Mouse (Mus musculus) G1E-ER4 (cell line): Measurements from ENCODE around the gene Mylk. TPM values are rescaled to one million over a fixed set of nuclear protein-coding genes. Genes with fewer than 3 reads are reported as not detected.

Source experiments
- GATA1 ChIP-seq: IDR thresholded peaks from one replicate; pipeline ENCODE4 v1.8.0; 2012; ENCODE audit warnings: low read length, inconsistent platforms
- polyA plus RNA-seq: library from polyadenylated mRNA; stranded (reverse); fragments of >175 nt; gene quantifications from 2 replicates; pipeline ENCODE4 v1.2.3, GENCODE M21; 2012

Gene Mylk
- polyA plus RNA-seq: 0.05 and 0.12 TPM in 2 replicates

DNA sequence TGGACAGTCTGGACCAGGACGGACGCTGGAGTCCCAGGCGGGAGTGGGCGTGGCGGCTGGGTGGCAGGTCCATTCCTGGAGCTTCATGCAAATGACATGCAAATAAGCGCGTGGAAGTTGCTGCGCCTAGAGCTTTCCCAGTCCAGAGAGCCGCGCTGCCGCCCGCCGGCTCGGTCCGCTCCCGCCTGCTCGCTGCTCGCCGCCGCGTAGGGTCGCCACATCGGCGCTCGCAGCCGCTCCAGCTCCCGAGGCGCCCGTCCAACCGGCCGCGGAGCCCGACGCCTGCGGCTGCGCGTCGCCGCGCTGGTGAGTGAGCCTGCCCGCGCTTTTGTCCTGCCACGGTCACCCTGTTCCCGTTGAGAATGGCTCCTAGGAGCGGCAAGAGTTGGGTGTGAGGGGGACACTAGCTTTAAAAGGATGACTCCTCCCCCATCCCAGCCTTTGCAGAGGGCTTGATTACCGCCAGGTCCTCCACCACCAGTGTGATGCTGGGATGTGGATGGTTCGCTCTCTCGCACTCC lies at the start of gene Mylk:
Gene Mylk (plus strand): TSS at position 146 of the 521 bp plus-strand sequence.
- no peak for TF ChIP-seq GATA1

DNA sequence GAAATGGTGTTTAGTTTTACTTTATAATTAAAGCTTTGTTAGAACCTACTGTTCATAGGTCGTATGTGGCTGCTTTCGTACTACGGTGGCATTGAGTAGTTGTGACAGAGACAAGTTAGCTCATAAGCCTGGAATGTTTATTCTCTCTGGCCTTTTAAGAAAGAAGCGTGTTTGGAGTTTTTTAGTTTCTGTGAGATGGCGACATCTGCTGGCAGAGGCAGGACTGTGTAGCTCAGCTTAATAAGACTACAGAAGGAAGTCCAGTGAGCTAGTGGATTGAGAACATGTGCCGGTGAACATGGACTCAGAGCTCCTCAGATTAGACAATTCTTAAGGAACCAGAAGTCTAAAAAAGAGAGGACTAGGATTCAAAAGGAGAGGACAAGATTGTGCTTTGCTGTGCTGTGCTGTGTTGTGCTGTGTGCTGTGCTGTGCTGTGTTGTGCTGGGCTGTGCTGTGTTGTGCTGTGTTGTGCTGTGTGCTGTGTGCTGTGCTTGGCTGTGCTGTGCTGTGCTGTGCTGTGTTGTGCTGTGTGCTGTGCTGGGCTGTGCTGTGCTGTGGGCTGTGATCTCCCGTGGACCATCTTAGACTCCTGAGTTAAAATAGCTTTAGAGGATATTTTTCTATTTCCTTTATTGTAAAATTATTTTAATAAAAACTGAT lies 44.7 kb upstream of the Mylk start:
- no peak for TF ChIP-seq GATA1

DNA sequence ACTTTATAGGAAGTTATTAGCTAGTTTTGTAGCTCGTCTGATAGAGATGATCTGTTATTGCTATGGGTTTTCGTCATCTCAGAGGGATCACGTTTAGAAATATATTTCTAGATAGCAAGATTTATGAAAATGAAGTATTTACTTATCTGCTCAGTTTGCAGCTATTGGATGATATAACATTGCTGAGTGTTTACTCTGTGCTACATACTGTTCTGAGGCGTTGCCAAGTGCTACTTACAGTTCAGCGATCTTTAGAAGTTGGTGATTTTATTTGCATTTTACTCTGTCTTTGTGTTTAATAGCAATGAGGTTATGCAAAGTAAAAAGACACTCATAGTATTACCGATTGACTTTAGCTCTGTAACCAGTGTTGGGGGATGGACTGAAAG lies 44.2 kb upstream of the Mylk start:
- TF ChIP-seq GATA1: no peak

DNA sequence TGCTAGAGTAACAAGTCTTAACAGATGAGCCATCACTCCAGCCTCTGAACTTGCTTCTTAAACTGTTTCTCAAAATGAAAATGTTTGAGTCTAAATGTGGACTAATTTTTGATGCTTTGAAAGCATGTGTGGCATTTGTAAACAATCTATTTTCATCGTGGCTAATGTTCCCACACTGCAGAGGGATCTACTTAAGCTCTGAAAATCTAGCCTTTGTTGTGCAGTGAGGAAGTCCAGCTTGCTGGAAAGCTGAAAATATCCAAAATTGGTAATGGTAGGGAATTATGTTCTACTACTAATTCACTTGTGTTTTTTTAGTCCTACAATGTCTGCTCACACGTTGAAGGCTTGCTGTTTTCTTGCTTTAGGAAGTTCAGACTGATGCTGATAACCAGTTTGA lies 39.0 kb upstream of the Mylk start:
- TF ChIP-seq GATA1: no peak

DNA sequence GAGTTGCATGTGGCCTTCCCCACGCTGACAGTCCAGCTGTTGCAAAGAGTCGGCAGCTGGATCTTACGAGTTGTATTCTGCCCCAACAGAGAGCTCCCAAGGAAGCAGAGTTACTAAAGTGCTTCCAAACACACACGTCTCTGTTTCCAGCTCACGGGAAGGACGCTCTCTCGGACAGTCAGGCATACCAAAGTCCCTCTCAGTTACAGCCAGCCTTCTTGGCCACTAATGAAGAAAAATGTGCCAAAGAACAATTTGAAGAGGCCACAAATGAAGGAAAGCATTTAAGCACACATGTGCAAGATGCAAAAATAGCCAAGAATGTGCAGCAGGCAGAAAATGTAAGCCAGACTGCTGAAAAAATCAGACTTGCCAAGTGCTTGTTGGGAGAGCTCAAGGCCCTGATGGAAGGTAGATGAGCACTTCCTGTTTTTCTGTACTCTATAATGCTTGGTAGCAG lies 38.5 kb upstream of the Mylk start:
- no peak for TF ChIP-seq GATA1

DNA sequence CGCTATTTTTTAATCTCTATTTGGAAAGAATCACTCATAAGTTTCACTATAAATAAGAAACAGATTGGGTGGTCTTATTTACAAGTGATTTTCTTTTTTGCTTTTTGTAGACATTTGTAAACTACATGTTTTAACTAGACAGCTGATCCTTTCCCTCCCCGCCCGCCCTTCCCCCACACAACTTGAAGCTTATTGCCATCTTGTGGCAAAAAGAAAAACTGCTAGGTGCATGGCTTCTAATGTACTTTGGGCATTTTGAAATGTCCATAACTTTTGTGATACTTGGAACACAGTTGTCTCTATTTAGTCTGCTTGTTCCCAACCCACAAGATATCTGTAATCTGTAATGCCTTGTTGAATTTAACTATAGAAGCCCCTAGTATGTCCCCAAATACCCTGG lies 33.5 kb upstream of the Mylk start:
- no peak for TF ChIP-seq GATA1

DNA sequence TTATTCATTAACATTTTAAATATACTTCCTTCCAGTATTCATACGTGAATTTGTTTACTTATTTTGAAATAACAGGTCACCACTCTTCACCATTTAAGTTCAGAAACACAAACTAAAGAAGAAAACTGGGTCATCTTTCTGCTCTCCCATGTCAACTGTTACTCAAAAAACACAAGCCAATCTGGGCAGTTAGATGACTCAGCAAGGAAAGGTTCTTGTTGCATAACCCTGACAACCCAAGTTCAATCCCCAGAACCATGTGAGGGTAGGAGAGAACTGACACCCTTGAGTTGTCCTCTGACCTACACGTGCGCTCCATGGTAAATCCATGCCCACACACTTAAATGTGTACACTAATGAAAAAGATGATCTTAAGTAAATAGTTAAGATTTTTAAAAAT lies 19.9 kb upstream of the Mylk start:
- no peak for TF ChIP-seq GATA1

DNA sequence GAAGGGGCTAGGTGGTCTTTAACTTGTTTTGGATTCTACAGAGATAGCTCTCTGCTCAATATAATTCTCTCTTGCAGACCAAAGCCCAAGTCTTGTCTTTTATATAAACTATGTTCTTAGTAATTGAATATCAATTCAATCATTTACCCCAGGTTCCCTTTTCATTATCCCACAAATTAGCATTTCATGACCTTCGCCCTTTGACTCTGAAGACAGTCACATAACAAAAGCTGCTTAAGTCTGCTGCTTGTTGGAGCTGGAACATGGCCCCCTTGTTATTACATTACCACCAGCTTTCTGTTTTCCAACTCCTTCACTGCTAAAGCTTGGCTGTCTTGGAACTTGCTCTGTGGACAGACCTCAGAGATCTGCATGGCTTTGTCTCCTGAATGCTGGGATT lies 15.6 kb upstream of the Mylk start:
- no peak for TF ChIP-seq GATA1

DNA sequence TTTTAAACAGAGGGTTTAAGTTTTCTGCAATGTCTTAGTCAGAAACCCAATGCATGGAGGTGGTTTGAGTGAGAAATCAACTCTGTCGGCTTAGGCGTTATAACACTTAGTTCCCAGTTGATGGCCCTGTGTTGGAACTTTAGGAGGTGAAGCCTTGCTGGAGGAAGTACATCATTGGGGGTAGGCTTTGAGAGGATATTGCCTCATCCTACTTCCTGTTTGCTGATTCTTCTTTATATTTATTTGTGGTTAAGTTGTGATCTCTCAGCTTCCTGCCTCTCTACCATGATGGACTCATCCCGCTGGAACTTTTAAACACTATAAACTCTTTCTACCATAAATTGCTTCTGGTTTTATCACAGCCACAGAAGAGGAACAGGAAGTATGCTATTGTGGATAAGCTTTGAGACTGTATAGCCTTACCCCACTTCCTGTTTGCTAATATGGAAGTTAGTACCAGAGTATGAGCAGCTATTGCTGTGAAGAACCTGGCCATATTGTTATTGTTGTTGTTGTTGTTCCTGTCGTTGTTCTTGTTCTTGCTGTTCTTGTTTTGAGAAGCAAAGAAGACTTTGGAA lies 6.3 kb upstream of the Mylk start:
- no peak for TF ChIP-seq GATA1

DNA sequence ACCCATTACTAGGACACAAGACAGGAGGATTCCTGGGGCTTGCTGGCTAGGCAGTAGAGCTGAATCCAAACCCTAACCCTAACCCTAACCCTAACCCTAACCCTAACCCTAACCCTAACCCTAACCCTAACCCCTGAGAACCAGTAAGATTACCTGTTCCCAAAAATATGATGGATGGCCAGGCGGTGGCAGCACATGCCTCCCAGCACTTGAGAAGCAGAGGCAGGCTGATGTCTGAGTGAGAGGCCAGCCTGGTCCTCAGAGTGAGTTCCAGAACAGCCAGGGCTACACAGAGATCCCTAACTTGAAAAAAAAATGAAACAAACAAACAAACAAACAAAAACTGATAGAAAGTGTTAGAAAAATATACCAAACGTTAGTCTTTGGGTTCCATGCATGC lies 2.1 kb upstream of the Mylk start:
- TF ChIP-seq GATA1: no peak

DNA sequence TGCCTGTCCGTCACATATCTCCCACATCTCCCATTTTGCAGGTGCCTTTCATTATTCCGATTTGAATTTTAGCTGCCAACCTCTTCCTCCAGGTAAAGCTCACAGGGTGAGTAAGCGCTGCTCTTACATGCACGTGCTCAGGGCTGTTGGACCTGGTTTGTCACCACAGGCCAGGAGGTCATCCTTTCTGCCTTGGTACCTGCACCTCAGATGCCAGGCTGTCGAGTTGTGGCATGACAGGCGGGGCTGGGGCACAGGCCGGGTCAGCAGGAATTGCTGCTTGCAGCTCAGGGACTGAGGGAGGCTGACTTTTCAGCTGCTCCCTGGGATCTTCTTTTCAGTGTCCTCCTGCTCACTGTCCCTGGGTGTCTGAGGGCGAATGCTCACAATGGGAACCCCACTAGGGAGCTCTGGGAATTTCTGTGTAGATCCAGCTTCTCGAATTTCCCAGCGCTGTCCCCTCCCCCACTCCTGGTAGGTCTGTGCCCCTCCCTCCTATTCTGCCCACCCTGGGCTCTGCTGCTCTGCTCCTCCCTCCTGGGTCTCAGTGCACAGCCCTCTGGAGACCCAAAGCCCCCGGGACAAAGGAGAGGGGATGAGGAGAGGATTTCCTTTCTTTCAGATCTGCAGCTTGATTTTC lies 3.2 kb downstream of the Mylk start:
- TF ChIP-seq GATA1: no peak

DNA sequence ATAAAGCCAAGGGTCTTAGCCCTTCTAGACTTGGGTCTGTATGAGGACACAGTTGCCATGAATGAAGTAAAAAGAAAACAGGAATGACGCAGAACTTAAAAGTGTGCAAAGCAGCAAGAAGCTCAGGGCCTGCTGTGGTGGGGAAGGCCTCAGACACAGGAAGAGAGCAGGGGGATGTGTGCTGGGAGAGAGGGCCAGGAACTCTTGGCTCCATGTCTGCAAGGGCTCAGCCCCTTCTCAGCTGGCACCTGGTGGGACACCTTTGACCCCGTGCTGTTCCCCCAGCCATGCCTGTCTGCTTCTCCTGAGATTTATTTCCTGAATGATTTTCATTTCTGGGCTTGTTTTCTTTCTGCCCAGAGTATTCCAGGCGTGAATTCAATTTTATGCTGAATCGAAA lies 4.5 kb downstream of the Mylk start:
- TF ChIP-seq GATA1: no peak

DNA sequence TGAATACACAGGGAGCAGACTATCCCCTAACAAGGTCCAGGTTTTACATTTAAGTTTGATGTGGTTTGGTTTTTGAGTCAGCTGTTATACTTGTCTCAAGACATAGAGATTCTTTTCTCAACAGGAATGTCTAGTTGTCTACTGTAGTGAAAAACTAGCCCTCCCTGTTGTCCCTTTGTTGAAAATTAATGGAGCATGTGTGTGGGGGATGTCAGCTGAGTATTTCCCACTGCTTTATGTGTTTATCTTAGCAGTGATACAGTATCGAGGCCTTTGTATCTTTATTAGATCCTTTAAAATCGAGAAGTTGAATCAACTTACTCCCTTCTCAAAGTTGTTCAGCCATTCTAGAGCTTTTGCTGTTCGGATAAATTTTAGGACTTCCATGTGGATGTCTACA lies 7.0 kb downstream of the Mylk start:
- TF ChIP-seq GATA1: no peak

DNA sequence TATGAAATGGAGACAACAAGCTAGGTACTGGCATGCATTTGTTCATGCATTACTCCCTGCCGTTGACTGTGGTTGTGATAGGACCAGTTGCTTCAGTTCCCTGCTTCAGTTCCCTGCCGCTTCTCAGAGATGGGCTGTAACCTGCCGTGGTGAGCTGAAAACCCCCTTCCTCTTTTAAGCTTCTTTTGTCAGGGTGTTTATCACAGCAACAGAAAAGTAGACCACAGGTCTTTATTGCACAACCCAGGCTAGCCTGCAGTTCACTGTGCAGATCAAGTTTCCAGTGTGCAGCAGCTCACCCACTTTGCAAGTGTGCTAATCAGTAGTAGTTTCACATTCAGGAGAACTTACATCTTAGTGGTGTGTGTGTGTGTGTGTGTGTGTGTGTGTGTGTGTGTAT lies 8.0 kb downstream of the Mylk start:
- TF ChIP-seq GATA1: no peak

DNA sequence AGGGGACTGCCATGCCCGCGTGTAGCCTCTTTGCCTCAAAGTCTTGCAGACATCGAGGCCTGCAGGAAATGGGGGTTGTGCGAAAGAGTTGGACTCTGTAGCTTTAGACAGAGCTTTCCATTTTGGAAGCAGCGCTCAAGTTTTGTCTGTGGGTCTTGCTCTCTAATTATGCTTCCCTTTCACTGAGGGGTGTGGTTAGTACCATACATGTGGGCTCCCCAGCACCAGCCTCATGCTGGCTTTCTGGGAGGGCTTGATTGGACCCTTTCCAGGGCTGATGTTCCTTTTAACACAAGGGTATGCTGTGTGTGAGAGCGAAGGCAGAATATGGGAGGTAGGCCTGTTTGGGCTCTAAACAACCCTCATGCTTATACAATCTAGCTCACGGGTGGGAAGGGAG lies 12.0 kb downstream of the Mylk start:
- TF ChIP-seq GATA1: no peak

DNA sequence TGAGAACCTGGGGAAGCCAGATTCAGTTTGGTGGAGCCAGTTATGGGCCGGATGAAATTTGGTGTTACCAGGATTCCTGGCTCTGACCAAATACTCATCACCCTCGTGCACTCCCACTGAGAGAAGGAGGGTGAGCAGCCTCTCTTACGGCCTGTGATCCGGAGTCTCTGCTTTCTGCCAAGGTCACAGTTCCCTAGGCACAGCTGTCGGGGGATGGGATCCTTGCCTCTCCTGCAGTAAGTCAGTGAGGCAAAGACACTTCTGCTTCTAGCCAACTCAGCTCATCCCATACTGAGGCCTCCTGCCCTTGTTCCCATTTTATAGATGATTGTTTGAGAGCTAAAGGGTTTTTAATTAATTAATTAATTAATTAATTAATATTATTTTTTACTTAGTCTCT lies 13.2 kb downstream of the Mylk start:
- TF ChIP-seq GATA1: no peak
